ENCODE assay signal across 8 mouse cellular contexts in the genomic region with DNA sequence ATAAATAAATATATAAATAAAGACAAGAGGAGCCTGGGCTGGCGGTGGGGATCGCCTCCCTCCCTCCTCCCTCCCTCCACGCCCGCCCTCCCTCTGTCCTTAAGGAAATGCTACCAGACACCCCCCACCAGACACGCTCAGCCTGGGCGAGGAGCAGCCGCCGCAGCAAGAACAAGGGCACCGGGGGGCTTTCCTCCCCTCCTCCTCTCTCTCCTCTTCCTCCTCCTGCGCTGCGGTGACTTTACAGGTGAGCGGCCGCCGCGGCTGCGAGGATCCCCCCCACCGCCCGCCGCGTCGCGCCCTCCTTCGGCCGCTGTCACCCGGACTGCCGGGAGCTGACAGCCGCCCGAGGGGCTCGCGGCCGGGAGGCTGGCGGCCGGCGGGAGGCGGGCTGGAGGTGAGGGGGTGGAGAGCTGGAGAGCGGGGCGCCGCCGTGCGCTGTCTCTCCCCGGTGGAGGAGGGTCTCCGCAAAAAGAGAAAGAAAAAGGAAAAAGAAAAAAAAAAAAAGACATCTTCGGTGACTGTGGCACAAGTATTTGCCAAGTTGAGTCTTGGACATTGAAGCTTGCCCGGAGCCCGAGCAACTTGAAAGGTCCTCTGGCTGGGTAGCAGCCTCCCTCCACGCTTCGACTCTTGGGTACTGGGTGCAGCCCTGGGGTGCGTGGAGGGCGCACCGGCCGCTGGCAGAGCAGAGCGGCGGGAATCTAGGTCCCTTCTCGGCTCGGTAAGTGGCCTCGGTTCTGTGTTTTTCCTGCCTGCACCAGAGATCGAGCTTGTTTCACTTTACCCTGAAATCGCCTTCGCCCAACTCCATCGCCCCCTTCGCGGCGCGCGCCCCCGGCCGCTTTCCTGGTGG. TPM values are rescaled to one million over a fixed set of nuclear protein-coding genes. Genes with fewer than 3 reads are reported as not detected.
DNase-seq lines count a peak whose midpoint lies in the region; ATAC-seq and TF ChIP-seq lines count a peak whose summit lies in the region.

A gene (plus strand): TSS at position 102 of the 856 bp plus-strand sequence.

- H3K4me3 ChIP-seq in G1E (ENCODE audit: low read depth, low read length): peak within 1 kb of the TSS; percentile 47; the same call in 1 of the 2 replicates
- H3K4me3 ChIP-seq in hindbrain, embryonic 11.5 days (ENCODE audit: low read depth, low read length): peak within 1 kb of the TSS; percentile 77

- H3K27me3 ChIP-seq in G1E (ENCODE audit: insufficient read depth, low read length): peaks cover 38% of the 10 kb centered on the region
- no peaks in the 10 kb centered on the region for H3K27me3 ChIP-seq in hindbrain, embryonic 11.5 days (ENCODE audit: control insufficient read depth, insufficient read depth, low read length)

- peak within 1 kb of the TSS; percentile 82 for H3K4me2 ChIP-seq in hindbrain, embryonic 11.5 days (replicated peaks; ENCODE audit: low read depth, low read length)

- no peaks in the 10 kb centered on the region for H3K36me3 ChIP-seq in G1E (replicated peaks)
- no peaks in the 10 kb centered on the region for H3K36me3 ChIP-seq in hindbrain, embryonic 11.5 days (ENCODE audit: control insufficient read depth, insufficient read depth, low read length)

- no peak for DNase-seq in G1E (ENCODE audit: low spot score)
- peak; percentile 20 for DNase-seq in brain, embryonic 18.5 days (ENCODE audit: low read depth, low spot score)
- peak; percentile 75 for DNase-seq in hindbrain, embryonic 11.5 days (ENCODE audit: low spot score)
- DNase-seq in layer of hippocampus, postnatal 25 days (ENCODE audit: extremely low spot score in 1 of 2, low spot score in 1 of 2): peak; percentile 35 to 49
- DNase-seq in lung, postnatal 14 days: peak; percentile 62
- peak; percentile 68 for DNase-seq in right cerebral cortex, postnatal 25 days
- DNase-seq in yolk sac, embryonic 10.5 days (ENCODE audit: low spot score): peak; percentile 63

- peak within 1 kb of the TSS; percentile 89 for H3K9ac ChIP-seq in hindbrain, embryonic 11.5 days (ENCODE audit: low read depth, low read length)

- peak within 1 kb of the TSS; percentile 96 for H3K27ac ChIP-seq in hindbrain, embryonic 11.5 days (ENCODE audit: low read depth, low read length)

- no peak for TF ChIP-seq CTCF in G1E (IDR thresholded peaks at IDR 0.05; ENCODE audit: low read depth, low read length)

- ATAC-seq in G1E (ENCODE audit: extremely low read depth, insufficient number of reproducible peaks, low FRiP score, poor library complexity, severe bottlenecking): no peak
- ATAC-seq in frontal cortex, adult (ENCODE audit: low TSS enrichment): 0 out of 2 replicates have a peak, but pooled peaks have one; percentile 12
- ATAC-seq in hindbrain, embryonic 11.5 days (ENCODE audit: low FRiP score): peak; percentile 57

- whole genome bisulfite sequencing in hindbrain, embryonic 11.5 days: under 1% methylated on average over 54 of the region's 67 CpGs

- H3K4me1 ChIP-seq in G1E (ENCODE audit: insufficient read depth, low read depth, low read length): peaks cover 3% of the 10 kb centered on the region; the same call in 1 of the 2 replicates
- no peaks in the 10 kb centered on the region for H3K4me1 ChIP-seq in hindbrain, embryonic 11.5 days (replicated peaks; ENCODE audit: control insufficient read depth, insufficient read depth, low read length)

- H3K9me3 ChIP-seq in G1E (replicated peaks): peaks cover 8% of the 10 kb centered on the region
- no peaks in the 10 kb centered on the region for H3K9me3 ChIP-seq in hindbrain, embryonic 11.5 days (ENCODE audit: control insufficient read depth, low read length)

RNA-seq across cellular contexts. Expression of the gene that starts here (rescaled TPM):
- 0.34 TPM in 1 of 2 replicates, not detected in the other for total RNA-seq in G1E (2014; fragmentation: Nextera tagmentation)
- 0.16 and 0.29 TPM in 2 replicates for total RNA-seq in G1E (2017)
- not detected in 2 replicates for polyA plus RNA-seq in G1E (2012)
- 6.2 and 8.9 TPM in 2 replicates for polyA plus RNA-seq in hindbrain, embryonic 11.5 days (2014; fragmentation: Nextera tagmentation; extraction: Ambion mirVana)
- total RNA-seq in layer of hippocampus, postnatal 25 days (2021): 100 to 1,000 TPM; 202 to 236 TPM

Comparison
In these comparisons a context has a peak if more than half of its experiments do, and no peak if none do; other contexts are left out.
1. RNA of the gene that starts here (total RNA-seq): 202 to 236 TPM in layer of hippocampus, postnatal 25 days; 0.16 to 0.34 TPM in G1E; every median in the first group is over 100 times any median in the second.